15 mouse cellular contexts compared by ENCODE assay signal in the genomic region with DNA sequence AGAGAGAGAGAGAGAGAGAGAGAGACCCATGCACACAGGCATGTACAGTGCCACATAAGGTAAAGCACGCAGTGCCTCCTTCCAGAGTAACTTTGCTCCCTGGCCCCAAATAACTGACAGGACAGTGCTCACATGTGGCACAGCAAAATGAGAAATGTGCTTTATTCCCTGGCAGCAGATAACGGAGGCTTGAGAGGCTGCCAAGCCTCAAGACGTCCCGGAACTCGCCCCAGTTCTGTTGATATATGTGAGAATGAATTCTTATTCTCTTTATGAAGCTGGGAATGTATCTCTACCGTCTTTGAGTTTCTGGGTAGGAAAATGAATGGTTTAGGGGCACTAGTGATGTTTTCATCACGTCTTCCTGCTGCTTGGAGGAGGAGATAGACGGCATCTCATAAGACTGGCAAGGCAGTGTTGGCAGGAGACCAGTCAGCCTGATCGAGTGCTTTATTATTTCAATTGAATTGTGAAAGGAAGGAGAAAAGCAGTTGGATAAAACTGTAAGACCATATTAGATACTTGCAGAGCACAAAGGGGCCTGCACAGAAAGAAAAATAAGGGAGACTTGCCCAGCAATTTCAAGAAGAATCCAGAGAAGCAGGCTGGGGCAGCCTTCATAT.
DNase-seq lines count a peak whose midpoint lies in the region; ATAC-seq and TF ChIP-seq lines count a peak whose summit lies in the region.
"Had no signal": no experiment of that assay in that cellular context is flagged by ENCODE, and none has a peak within 500 bp of the region (broad histone marks: within the 10 kb centered on the region; RNA-seq: fewer than 3 reads in every experiment).

No protein-coding gene starts in this region.

- no peaks in the 10 kb centered on the region for H3K36me3 ChIP-seq in midbrain, postnatal 0 days (ENCODE audit: insufficient read depth, low read length)
- no peaks in the 10 kb centered on the region for H3K36me3 ChIP-seq in midbrain, embryonic 15.5 days (replicated peaks)
- no peaks in the 10 kb centered on the region for H3K36me3 ChIP-seq in neural tube, embryonic 15.5 days
- H3K36me3 ChIP-seq: limb, embryonic 12.5 days; liver, embryonic 15.5 days; midbrain, embryonic 12.5 days had no signal

- no peak overlapping the region for H3K4me2 ChIP-seq in midbrain, postnatal 0 days (ENCODE audit: low read depth, low read length, poor library complexity, severe bottlenecking)
- no peak overlapping the region for H3K4me2 ChIP-seq in midbrain, embryonic 15.5 days
- H3K4me2 ChIP-seq in neural tube, embryonic 15.5 days = no peak overlapping the region
- H3K4me2 ChIP-seq: limb, embryonic 12.5 days; liver, embryonic 15.5 days; midbrain, embryonic 12.5 days had no signal

- H3K27ac ChIP-seq in midbrain, postnatal 0 days (ENCODE audit: low read depth, low read length) = no peak overlapping the region
- no peak overlapping the region for H3K27ac ChIP-seq in midbrain, embryonic 15.5 days
- no peak overlapping the region for H3K27ac ChIP-seq in neural tube, embryonic 15.5 days (replicated peaks)
- H3K27ac ChIP-seq: limb, embryonic 12.5 days; liver, embryonic 15.5 days; midbrain, embryonic 12.5 days had no signal

- no peaks in the 10 kb centered on the region for H3K4me1 ChIP-seq in midbrain, postnatal 0 days (ENCODE audit: insufficient read depth, low read length)
- no peaks in the 10 kb centered on the region for H3K4me1 ChIP-seq in midbrain, embryonic 15.5 days
- H3K4me1 ChIP-seq in neural tube, embryonic 15.5 days = no peaks in the 10 kb centered on the region
- H3K4me1 ChIP-seq: limb, embryonic 12.5 days; liver, embryonic 15.5 days; midbrain, embryonic 12.5 days had no signal

- no peak overlapping the region for H3K9ac ChIP-seq in midbrain, postnatal 0 days (replicated peaks; ENCODE audit: low read length, poor library complexity, severe bottlenecking)
- no peak overlapping the region for H3K9ac ChIP-seq in midbrain, embryonic 15.5 days
- no peak overlapping the region for H3K9ac ChIP-seq in neural tube, embryonic 15.5 days (replicated peaks)
- H3K9ac ChIP-seq: limb, embryonic 12.5 days; liver, embryonic 15.5 days; midbrain, embryonic 12.5 days had no signal

- intact Hi-C loops in left cerebral cortex, postnatal 14 days (cut with DNase I) = no loop called here

- WGBS in midbrain, postnatal 0 days = 61% methylated on average over 9 of the region's 9 CpGs
- 68% methylated on average over 9 of the region's 9 CpGs for WGBS in midbrain, embryonic 15.5 days
- WGBS in neural tube, embryonic 15.5 days = 65% methylated on average over 9 of the region's 9 CpGs

- no peaks in the 10 kb centered on the region for H3K9me3 ChIP-seq in midbrain, postnatal 0 days (ENCODE audit: low read length)
- H3K9me3 ChIP-seq in midbrain, embryonic 15.5 days = no peaks in the 10 kb centered on the region
- no peaks in the 10 kb centered on the region for H3K9me3 ChIP-seq in neural tube, embryonic 15.5 days (replicated peaks)
- H3K9me3 ChIP-seq: limb, embryonic 12.5 days; liver, embryonic 15.5 days; midbrain, embryonic 12.5 days had no signal

- H3K27me3 ChIP-seq in midbrain, postnatal 0 days (ENCODE audit: insufficient read depth, low read length) = 0 out of 2 replicates have a peak, but pooled peaks cover 3% of the 10 kb centered on the region
- no peaks in the 10 kb centered on the region for H3K27me3 ChIP-seq in midbrain, embryonic 15.5 days (replicated peaks)
- no peaks in the 10 kb centered on the region for H3K27me3 ChIP-seq in neural tube, embryonic 15.5 days (replicated peaks)
- H3K27me3 ChIP-seq: limb, embryonic 12.5 days; liver, embryonic 15.5 days; midbrain, embryonic 12.5 days had no signal

- TF ChIP-seq CTCF in midbrain, postnatal 0 days (IDR thresholded peaks at IDR 0.05) = no peak

- no peak for DNase-seq in frontal cortex, postnatal 25 days (ENCODE audit: low spot score in 2 of 2)
- peak; percentile 21 for DNase-seq in midbrain, postnatal 0 days (ENCODE audit: low spot score)
- peak; percentile 7 to 14 for DNase-seq in left cerebral cortex, postnatal 14 days (ENCODE audit: low spot score in 2 of 2)
- no peak for DNase-seq in ovary, postnatal 14 days (ENCODE audit: low spot score)
- DNase-seq: kidney, adult 8-10 months; lung, postnatal 36 days; thymus, adult 18-20 months had no signal

- H3K4me3 ChIP-seq in midbrain, postnatal 0 days (ENCODE audit: low read depth, low read length) = no peak overlapping the region
- H3K4me3 ChIP-seq in midbrain, embryonic 15.5 days = no peak overlapping the region
- no peak overlapping the region for H3K4me3 ChIP-seq in neural tube, embryonic 15.5 days (replicated peaks)
- H3K4me3 ChIP-seq: limb, embryonic 12.5 days; liver, embryonic 15.5 days; midbrain, embryonic 12.5 days had no signal

- peak; percentile 87 for ATAC-seq in frontal cortex, adult (ENCODE audit: low TSS enrichment)
- no peak for ATAC-seq in midbrain, postnatal 0 days (ENCODE audit: low FRiP score)
- no peak for ATAC-seq in midbrain, embryonic 15.5 days (replicated peaks)
- ATAC-seq in neural tube, embryonic 15.5 days (ENCODE audit: low FRiP score) = no peak
- ATAC-seq: activated CD4-positive, CD25-positive, alpha-beta regulatory T cell, adult 4 months; CD4-positive, CD25-positive, alpha-beta regulatory T cell, adult 4 months had no signal

Comparison
In these comparisons a context has a peak if more than half of its experiments do, and no peak if none do; other contexts are left out.
1. DNase-seq: peak in midbrain, postnatal 0 days (single experiment) and left cerebral cortex, postnatal 14 days (2 of 2); none in frontal cortex, postnatal 25 days (0 of 2) and ovary, postnatal 14 days (single experiment).